Mouse (Mus musculus): ENCODE data around the gene Wwox. TPM values are rescaled to one million over a fixed set of nuclear protein-coding genes. Genes with fewer than 3 reads are reported as not detected.

Wwox gene
- total RNA-seq, 4 experiments from 2014 or later, result 3.8 to 6.4 (median 5.2) TPM

DNA sequence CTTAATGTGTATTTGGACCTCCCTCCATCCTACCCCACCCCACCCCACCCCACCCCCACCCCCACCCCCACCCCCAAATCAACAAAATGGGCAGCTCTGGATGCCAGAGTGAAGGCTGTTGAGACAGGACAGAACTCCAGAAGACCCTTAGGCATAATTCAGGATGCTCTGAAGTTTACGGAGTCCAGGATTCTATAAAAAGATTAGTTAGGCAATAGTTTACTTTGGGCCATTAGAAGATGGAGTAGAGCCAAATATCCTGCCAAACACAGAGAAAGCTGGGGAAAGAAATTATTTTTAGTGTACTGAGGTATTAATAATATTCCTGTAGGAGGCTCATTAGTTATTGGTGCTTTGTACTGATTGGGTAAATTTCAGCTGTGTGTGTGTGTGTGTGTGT, 523.0 kb downstream of the Wwox start:
- no peak for DNase-seq (ENCODE audit: low spot score)

DNA sequence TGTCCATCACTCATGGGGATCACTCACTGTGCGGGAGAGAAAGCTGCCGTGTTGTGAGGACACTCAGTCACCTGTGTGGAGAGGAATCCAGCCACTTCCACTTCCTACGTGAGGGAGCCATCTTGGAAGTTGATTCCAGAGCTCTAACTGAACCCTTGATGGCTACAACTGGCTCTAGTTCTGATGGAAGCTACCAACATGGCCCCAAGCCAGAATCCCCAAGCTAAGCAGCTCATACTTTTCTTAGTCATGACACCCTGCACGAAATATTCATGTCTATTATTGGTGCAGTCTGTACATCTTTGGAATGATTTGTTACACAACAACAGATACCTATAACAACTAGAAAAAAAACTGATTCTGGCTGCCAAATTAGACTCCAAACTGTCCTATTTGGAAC, 523.8 kb downstream of the Wwox start:
- DNase-seq (ENCODE audit: low spot score), result no peak

DNA sequence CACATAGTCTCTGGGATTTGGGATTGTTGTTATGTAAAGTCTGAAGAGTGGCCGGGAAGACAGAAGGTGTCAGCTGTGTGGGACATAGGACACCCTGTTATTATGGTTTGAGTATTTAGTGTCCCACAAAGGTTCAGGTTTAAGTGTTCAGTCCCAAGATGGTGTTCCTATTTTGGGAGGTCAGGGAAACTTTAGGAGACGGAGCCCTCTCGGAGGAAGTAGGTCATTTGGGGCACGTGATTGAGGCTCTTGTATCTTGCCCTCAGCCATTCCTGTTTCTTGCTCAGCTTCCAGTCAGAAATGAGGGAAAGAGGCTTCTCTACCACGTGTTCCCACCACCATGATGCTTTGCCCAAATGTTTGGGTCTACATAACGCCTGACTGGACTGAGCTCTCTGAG, 524.8 kb downstream of the Wwox start:
- DNase-seq (ENCODE audit: low spot score), result no peak

DNA sequence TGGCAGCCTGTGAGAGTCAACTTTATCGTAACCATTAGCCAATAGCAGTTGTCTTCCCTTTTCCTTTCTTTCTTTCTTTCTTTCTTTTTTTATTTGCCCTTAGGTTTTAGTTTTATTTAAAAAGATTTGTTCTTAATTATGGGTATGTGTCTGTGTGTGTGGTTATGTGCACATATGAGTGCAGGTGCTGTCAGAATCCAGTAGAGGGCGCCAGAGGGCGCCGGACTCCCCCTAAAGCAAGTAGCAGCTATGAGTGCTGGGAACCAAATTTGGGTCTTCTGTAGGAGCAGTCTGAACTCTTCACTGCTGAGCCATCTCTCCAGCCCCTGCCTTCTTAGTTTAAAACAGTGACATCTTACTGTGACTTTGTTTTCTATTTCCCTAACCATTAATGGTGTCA, 529.4 kb downstream of the Wwox start:
- no peak for DNase-seq (ENCODE audit: low spot score)

DNA sequence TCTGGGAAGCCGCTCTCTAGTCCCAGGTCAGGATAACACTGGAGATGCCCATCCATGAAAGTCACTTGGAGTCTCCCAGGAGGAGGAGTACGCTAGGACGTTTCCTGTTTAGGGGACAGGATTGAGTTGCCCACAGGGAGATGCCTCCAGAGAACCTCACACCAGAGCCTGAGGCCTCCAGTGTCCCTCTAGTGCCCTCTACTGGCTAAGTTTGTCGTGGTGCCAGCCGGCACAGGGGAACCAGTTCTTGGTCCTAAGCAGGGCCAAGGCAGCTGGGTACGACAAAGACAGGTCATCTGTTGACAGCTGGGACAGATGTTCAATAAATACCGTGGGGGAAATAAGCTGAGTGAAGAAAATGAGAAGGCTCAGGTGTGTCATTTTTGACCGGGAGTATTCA, 531.9 kb downstream of the Wwox start:
- peak; percentile 74 for DNase-seq (ENCODE audit: low spot score)

DNA sequence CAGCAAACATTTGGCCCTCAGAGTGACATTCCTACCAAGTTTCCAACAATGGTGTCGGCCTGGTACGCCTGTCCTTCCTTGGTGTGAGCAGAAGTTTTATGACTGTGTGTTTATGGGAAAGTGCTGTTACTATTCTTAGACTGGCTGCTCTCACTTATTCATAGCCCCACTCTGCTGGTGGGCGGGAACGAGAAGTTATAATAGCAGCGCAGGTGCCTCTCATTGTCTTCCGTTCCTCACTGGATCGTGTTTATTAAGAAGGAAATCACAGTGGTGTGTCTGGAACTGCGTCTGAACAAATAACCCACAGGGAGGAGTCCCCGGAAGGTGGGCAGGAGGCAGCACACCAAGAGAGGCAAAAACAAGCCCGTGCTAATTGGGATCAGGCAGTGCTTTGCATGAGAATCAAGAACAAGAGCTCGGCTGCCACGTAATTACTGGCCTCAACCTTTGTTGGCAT, 533.6 kb downstream of the Wwox start:
- peak; percentile 27 for DNase-seq (ENCODE audit: low spot score)

DNA sequence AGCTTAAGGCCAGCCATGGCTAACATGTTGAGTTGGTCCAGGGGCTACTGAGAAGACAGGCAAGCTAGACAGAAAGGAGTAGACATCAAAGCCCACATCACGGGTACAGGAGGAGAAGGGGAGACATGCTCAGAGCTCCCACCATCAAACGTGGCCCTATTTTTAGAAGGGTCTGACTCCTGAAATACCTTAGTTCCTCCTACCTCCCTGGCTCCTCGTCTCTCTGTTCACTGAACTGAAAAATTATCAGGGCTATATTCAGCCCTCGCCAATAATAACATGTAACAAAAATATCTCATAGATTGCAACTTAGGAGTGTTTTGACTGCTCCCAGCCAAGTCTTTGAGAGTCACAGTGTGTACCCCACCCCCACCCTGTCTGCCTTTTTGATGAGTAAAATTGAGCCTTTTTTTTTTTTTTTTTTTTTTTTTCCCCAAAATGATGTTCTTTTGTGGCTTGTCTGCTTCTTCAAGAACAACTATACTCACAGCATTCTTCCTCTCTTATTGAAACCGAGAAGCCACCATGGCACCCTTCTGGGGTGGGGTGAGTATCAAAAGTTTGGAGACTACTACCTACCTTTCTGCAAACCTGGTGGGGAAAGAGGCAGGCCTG, 535.0 kb downstream of the Wwox start:
- DNase-seq (ENCODE audit: low spot score), result peak; percentile 34

DNA sequence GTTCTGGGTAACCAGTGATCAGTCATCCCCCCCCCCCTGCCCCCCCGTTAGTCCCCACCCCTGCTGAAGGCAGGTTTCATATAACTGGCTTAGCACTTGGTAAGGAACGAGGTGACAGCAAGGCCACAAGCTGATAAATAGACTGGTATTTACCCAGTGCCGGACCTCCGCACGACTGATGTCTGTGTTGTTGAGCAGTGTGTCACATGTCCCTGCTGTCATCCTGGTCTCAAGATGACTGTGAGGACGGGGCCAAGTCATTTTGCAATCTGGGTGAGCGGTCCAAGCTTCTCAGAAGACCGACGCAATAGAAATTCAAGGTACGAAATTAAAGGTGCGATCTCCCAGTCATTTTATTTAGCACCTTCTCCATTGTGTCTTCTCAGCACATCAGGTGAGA, 538.3 kb downstream of the Wwox start:
- no peak for DNase-seq (ENCODE audit: low spot score)

DNA sequence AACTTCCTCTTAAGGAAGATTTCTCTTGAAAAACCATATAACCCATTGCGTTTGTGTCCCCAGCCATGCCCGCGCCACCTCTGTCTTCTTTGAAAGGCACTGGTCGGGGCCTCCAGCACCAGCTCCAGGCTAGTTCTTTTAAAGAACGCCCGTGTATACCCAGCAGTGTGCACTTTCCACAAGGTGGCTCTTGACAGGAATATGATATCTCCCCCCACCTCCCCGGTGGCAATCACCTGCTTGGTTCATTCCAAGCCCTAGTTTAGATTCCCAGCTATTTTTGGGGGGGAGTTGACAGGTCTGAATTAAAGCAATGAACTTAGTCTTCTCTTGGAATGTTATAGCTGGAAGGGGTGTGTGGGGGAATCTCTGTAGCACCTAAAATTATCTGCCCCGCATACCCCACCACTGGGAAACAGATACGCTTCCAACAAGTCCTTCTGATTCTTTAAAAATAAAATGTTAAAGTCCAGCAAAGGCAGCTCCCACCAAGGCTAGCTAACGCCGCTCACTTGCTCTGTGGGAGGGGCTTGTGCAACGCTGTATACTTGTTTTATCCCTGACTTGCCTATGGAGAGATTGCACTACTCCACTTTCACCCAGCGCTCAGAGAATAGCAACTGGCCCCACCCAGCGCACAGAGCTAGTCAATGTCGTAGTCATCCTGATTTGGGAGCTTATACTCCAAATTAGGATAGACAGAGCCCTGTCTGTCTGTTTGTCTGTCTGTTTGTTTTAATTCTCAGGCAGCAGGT, 538.9 kb downstream of the Wwox start:
- no peak for DNase-seq (ENCODE audit: low spot score)

DNA sequence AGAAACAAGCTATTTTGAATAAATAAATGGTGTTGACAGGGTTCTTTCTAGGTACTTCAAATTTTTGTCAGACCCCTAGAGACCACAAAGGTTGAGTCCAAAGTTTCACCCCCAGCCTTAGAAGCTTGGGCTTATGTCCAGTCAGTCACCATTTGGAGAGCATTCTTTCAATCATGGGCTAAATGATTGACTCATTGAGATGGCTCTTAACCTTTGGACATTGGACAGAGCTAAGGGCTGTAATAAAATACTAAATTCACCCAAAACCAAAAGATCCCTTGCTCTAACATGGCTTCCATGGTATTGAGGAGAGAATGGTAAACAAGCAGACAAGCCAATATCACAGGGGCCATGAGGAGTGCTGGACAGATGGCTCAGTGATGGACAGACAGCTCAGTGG, 540.2 kb downstream of the Wwox start:
- no peak for DNase-seq (ENCODE audit: low spot score)

DNA sequence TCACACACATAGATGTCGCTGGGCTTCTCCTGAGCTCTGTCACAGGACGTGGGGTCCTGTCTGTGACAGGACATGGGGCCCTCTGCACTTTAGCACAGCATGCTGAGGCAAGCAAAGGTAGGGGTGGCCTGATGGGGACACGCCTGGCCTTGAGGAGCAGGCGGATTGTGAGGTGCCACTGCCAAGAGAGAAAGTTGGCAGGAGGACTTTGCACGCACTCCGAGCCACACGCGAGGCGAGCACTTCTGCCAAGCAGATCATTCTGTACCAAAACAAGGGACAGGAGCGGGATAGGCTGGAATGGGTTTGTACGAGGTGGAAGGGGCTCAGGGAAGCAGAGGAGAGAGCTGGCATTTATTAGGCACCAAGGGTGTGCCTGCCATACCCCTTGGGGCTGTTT, 543.3 kb downstream of the Wwox start:
- peak; percentile 11 for DNase-seq (ENCODE audit: low spot score)

DNA sequence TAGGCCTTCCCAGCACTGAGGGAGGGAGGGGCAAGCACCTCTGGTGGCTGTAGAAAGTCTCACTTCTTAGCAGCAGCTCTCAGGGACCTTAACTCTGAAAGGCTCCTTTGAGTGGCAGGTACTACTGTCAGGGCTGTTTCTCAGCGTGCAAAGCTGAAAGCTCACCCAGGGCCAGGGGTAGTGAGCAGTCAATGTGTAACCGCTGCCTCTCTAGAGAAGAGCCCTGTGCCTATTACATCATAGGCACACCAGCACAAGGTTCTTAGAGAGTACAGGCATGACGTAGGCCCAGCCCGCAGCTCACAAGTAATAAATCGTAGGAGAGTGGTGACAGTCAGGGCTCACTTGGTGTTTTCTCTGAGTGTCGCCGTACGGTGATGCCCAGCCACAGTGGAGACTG, 545.0 kb downstream of the Wwox start:
- no peak for DNase-seq (ENCODE audit: low spot score)

DNA sequence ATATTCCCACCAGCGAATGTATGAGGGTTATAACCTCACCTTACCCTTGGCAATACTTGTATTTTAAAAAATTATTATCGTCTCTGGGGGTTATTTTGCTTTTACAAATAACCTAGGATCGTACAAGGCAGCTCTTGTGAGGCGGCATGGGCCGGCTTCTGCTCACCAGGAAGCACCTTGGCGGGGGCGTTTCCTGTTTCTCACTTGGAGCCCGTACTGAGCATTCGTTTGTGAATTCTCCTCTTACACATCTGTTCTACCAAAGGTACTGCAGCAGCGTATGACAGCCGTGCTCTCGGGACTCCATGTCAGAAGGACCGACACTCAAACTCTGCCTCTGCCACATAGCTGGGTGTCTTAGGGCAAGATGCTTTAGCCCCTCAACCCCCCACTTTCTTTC, 546.5 kb downstream of the Wwox start:
- no peak for DNase-seq (ENCODE audit: low spot score)

DNA sequence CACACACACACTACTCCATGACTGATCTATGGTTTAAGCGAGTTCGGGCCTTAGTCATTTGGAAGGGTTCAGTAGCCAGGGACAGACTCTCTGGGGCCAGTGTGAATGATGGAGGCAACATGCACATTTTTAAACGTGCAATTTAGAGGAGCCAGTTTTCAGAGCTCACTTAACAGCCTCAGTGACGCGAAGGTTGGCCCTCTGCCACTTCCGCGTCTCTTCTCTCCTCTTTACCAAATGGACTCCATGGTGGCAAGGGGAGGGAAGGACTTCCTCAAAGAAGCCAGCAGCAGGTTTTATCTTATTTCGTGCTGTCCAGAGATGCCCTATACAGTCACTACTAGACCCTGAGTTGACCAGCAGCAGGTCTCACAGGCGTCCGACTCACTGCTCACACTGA, 547.5 kb downstream of the Wwox start:
- no peak for DNase-seq (ENCODE audit: low spot score)

DNA sequence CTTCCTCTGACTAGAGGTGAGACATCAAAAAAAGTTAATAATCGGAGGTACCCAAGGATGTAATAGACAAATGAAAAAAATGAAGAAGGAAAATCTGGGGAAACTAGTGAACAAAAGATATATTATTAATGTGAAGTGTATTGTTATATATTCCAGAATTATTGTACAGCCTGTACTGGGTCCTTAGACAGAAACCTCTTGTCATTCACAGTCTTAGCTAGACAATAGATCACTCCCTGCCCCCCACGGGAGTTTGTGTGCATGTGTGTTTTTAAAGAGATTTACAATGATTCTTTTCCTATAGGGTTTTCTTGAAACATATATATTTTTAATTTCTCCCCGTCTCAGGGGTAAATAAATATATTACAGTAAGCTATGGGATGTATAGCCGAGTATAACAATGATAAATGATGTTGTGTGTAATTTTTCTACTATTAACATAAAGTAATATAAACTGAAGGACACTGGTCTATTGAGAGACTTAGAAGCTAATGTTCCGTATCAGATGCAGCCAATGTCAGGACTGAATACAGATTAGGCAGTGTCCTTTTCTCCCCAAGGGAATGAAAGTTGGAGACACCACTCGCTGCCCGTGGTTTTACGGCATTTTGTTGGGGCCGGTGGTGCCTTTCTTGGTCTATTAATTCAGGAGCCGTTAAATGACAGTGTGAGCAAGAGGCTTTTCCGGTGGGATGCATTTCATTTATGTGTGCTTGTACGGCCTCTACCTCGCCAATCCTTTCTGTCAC, 551.6 kb downstream of the Wwox start:
- no peak for DNase-seq (ENCODE audit: low spot score)

DNA sequence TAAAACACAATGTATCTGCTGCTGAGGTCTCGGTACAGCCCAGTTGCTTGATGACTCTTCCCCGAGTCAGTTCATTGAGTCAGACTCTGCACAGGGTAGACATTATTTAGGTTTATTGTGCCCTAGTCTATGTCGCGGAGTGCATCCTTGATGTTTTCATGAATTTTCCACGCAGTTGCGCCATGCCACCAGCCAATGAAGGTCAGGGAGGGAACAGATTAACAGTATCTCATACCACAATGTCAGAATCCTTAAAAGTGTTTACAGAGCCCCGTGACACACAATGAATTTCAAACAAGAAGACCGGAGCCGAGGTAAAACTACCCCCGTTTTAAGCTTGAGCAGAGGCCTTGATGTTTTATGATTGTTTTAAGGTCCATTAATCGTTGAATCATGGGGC, 561.3 kb downstream of the Wwox start:
- no peak for DNase-seq (ENCODE audit: low spot score)

DNA sequence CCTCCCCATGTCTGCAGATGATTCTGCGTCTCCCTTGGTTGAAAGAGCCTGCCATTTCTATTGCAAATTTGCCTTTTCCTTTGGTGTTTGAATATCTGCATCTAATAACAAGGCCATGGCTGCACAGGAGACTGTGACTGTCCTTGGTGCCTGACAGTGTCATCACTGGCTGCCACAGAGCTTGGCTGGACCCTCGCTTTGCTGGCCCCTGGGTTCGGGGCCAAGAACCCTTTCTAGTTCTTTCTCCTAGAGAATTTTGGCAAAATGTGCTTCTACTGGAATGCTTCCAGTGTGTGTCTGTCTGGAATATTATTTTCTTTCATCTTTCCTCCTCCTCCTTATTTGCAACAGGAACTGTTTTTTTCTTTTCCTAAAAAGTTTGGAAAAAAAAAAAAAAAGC, 565.6 kb downstream of the Wwox start:
- DNase-seq (ENCODE audit: low spot score), result no peak

DNA sequence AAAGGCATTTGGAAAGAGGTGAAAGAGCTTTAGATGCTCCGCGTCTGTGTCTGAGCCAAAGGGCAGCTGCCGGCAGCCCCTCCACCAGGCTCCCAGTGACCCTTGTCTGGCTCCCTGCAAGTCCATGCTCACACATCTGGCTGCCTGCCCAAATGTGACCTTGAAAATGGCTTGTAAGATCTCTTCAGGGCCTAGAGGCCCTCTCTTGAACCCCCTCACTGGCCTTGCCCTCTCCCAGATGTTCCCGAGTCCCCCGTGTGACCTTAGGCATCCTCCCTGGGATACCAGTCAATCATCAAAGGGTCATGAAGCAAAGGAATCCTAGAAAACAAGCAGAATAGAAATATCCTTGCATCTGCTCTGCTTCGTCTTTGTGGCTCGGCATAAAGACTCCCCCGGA, 567.1 kb downstream of the Wwox start:
- DNase-seq (ENCODE audit: low spot score), result no peak

DNA sequence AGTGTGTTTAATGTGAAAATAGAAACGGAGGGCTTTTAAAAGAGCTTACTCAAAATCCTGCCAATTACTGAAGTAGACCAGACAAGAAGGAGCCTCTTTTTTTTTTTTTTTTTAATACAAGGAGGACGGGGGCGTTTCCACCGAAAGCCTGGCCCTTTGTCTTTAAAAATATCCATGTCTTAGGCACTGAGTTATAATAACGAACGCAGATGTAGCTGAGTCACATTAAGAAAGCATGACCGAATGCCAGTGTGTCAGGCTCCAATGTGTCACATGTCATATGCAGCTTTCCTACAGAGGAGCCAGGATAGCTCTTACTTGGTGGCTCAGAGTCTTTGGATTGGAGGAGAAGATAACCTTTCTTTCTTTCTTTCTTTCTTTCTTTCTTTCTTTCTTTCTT, 567.8 kb downstream of the Wwox start:
- no peak for DNase-seq (ENCODE audit: low spot score)

DNA sequence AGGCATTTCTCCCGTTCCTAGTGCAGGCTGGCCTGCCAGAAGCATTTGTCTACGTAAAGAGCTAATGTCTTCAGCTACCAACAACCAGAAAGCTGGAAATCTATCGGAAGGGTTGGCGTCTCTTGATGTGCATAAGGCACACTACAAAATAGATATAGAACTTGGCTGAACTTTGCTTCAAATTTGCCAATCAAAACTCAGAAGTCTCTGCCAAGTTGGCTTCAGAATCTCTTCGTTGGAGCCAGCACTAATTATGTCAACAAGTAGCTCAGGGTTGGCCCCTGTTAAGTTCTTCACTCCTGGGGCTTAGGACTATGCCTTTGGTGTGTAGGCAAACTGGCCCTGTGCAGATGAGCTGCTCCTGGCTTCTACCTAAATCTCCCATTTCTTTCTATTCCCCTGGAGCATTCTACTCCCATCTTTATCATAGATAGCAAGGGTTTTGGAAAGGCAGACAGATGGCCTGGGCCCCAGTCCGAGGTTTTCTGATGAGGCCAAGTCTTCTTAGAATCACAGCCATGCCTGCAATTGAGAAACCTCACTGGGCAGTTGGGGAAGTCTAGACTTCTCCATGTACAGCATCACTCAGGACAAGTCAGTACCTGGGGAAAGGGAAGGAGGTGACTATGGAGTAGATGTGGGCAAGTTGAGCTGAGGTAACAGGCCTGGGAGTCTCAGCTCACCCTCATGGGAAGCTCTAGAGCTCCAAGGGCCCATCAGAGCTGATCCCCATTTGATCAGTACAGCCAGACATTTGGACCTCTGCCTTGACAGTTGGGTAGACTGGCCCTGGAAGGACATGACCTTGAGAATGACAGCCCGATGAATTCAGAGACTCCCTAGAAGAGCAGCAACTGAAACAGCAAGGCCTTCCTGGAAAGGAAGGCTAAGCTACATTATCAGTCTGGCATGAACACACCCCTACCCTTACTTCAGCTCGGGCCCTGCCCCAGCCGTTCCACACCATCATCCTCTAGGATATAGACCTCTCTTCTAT, 569.5 kb downstream of the Wwox start:
- peak; percentile 31 for DNase-seq (ENCODE audit: low spot score)

DNA sequence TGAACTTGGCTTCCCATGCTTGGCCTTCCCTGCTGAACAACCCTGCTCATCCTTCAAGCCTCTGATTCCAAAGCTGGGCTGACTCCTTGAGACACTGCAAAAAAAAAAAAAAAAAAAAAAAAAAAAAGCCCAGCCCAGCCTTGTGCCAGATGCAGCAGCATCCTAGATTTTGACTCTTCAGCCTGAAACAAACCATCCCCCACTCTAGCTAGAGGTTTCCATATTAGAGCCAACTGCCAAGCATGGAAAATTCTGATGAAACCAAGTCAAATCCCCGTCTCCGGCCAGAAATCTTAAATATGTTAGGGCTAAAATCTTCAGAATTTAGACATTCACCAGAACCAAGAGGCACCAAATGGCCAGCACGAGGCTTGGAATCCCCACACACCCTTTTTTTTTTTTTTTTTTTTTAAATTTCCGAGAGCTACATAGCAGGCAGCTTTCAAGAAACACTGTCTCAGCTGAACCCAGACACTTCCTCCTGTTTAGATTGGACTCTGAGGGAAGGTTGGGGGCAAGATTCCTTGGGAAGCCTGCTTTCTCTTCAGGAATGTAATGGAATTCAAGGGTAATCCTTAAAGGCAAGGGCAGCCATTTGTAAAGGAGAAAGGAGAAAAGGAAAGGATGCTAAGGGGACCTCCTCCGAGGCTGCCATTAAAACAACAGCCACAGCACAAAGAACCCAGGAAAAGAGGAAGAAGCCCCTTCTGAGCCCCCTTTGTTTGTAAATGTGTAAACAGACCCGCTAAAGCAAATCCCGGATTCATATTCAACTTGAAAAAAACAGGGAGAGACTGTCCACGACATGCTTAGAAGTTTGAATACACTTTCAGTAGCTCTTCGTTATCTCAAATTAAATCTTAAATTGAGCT, 570.7 kb downstream of the Wwox start:
- no peak for DNase-seq (ENCODE audit: low spot score)

Data from heart, adult 8-10 months (tissue).